Mouse (Mus musculus) heart, adult 2 months (tissue): ENCODE data around the gene Olfr1425. TPM values are rescaled to one million over a fixed set of nuclear protein-coding genes. Genes with fewer than 3 reads are reported as not detected.

Source experiments
- DNase-seq, 2 experiments: peaks; one replicate each; pipeline ENCODE4 v3.0.0; 2021
- H3K27ac ChIP-seq: fragments of 200-600 bp; 2 replicates; pipeline ENCODE4 v1.8.1; 2022
- H3K27me3 ChIP-seq: fragments of 200-500 bp; 2 replicates; pipeline ENCODE4 v1.6.1; 2012; ENCODE audit warnings: mild to moderate bottlenecking, low read length, inconsistent platforms, mixed read lengths; ENCODE audit not compliant: control insufficient read depth, insufficient read depth
- H3K36me3 ChIP-seq: fragments of 200-500 bp; 2 replicates; pipeline ENCODE4 v1.6.1; 2012; ENCODE audit warnings: low read length, inconsistent platforms; ENCODE audit not compliant: control insufficient read depth, insufficient read depth
- H3K4me1 ChIP-seq: fragments of 200-500 bp; 2 replicates; pipeline ENCODE4 v1.6.1; 2011; ENCODE audit warnings: low read length; ENCODE audit not compliant: control insufficient read depth, insufficient read depth
- H3K4me3 ChIP-seq: fragments of 200-600 bp; 2 replicates; pipeline ENCODE4 v1.8.1; 2022
- H3K79me2 ChIP-seq: fragments of 200-500 bp; replicated peaks from 2 replicates; pipeline ENCODE4 v1.6.1; 2012; ENCODE audit warnings: mild to moderate bottlenecking, inconsistent platforms, low read length, moderate library complexity, mixed read lengths; ENCODE audit not compliant: control insufficient read depth, insufficient read depth
- H3K9ac ChIP-seq: fragments of 200-500 bp; 2 replicates; pipeline ENCODE4 v1.6.1; 2012; ENCODE audit warnings: low read depth, mild to moderate bottlenecking, control low read depth, inconsistent platforms, low read length, mixed read lengths
- CTCF ChIP-seq: fragments of 200-600 bp; IDR thresholded peaks from 2 replicates; pipeline ENCODE4 v1.8.1; 2022; ENCODE audit warnings: antibody characterized with exemption, mild to moderate bottlenecking, moderate library complexity
- EP300 ChIP-seq: fragments of 200-500 bp; IDR thresholded peaks from 2 replicates; pipeline ENCODE4 v1.6.1; 2011; ENCODE audit warnings: low read depth, low read length, control low read depth; ENCODE audit not compliant: insufficient read depth
- POLR2A ChIP-seq: fragments of 200-500 bp; IDR thresholded peaks from 2 replicates; pipeline ENCODE4 v1.6.1; 2011; ENCODE audit warnings: mild to moderate bottlenecking, low read depth, low read length, control low read depth; ENCODE audit not compliant: insufficient read depth
- WGBS: fragments of 180-500 bp; shearing (Covaris S2); methylation state at CpG from one replicate; pipeline ENCODE4 v1.1.7; 2018; 5-methylcytosine and 5-hydroxymethylcytosine counted together
- intact Hi-C: fragments of 180-260 bp; cut with DNase I; formaldehyde crosslinking; loops from one replicate; pipeline ENCODE4 v1.15.1; 2025
- polyA plus RNA-seq: library from polyadenylated mRNA; depleted of rRNA; stranded (reverse); fragments of >200 nt; gene quantifications from 2 replicates; pipeline ENCODE4 v1.2.3, GENCODE M21; 2012; rRNA removed
- total RNA-seq, 2 experiments: library from RNA; stranded (reverse); gene quantifications; 2 replicates each; pipeline ENCODE4 v1.2.3; 2021

Gene Olfr1425
- total and polyA plus RNA-seq, 3 experiments = not detected

DNA sequence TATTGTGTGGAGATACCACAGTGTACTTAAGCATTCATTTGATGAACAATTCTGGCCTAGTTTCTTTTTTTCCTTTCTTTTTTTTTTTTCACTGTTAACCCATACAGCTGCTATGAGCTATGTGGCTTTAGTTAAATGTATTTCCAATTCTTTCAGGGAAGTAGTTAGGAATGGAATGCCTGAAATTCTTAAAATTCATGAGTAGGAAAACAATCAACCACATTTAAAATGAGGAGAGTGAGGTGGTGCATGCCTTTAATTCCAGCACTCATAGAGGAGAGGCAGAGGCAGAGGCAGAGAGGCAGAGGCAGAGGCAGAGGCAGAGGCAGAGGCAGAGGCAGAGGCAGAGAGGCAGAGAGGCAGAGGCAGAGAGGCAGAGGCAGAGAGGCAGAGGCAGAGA lies 39.8 kb downstream of the Olfr1425 start:
- DNase-seq = no peak

DNA sequence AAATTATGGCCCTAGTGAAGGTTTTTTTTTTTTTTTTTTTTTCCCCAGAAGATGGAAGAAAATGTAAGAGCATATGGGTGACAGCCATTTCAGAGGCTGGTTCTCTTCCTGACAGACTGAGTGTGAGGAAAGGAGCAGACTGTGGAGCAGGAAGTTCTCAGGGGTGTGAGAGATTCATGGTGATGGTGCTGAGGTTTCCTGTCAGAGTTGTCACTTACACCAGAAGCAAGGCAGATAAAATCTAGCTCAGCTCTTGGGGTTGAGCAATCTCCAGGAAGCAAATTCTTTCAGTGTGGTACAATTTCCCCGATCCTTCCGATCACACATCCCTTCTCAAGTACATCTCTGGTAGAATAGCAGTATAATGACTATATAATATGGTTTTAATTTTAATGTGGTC lies 50.9 kb downstream of the Olfr1425 start:
- TF ChIP-seq POLR2A (no peak), EP300 (no peak), CTCF (no peak)
- Histone ChIP-seq H3K4me3 (no peak overlapping the region), H3K4me1 (no peaks in the 10 kb centered on the region), H3K79me2 (no peaks in the 10 kb centered on the region), H3K36me3 (no peaks in the 10 kb centered on the region), H3K27me3 (no peaks in the 10 kb centered on the region), H3K9ac (no peak overlapping the region), H3K27ac (no peak overlapping the region)
- DNase-seq = no peak
- intact Hi-C loops = no loop called here
- WGBS = 26% methylated on average over 2 of the region's 2 CpGs

More for the DNA sequence above, 39.8 kb downstream of the Olfr1425 start:
- intact Hi-C loops = no loop called here
- no peak overlapping the region for H3K27ac ChIP-seq
- H3K4me3 ChIP-seq = no peak overlapping the region
- TF ChIP-seq POLR2A (no peak), EP300 (no peak), CTCF (no peak)
- H3K79me2 ChIP-seq = no peaks in the 10 kb centered on the region
- H3K27me3 ChIP-seq = no peaks in the 10 kb centered on the region
- H3K4me1 ChIP-seq = no peaks in the 10 kb centered on the region
- no peak overlapping the region for H3K9ac ChIP-seq
- no peaks in the 10 kb centered on the region for H3K36me3 ChIP-seq

GRCm38 (mm10) chr19:12025333-12025732 lies 52.2 kb downstream of the Olfr1425 start:
- no peaks in the 10 kb centered on the region for H3K4me1 ChIP-seq
- no peak overlapping the region for H3K9ac ChIP-seq
- H3K27me3 ChIP-seq = no peaks in the 10 kb centered on the region
- TF ChIP-seq CTCF (no peak), POLR2A (no peak), EP300 (no peak)
- H3K27ac ChIP-seq = no peak overlapping the region
- 77% methylated on average over 3 of the region's 3 CpGs for WGBS
- no peak for DNase-seq
- H3K36me3 ChIP-seq = no peaks in the 10 kb centered on the region
- intact Hi-C loops = no loop called here
- no peak overlapping the region for H3K4me3 ChIP-seq
- no peaks in the 10 kb centered on the region for H3K79me2 ChIP-seq

- no peaks in the 10 kb centered on the region for H3K27me3 ChIP-seq
- WGBS = 72% methylated on average over 4 of the region's 4 CpGs
- H3K79me2 ChIP-seq = no peaks in the 10 kb centered on the region
- no peaks in the 10 kb centered on the region for H3K4me1 ChIP-seq
- H3K27ac ChIP-seq = no peak overlapping the region
- no peaks in the 10 kb centered on the region for H3K36me3 ChIP-seq
- DNase-seq = no peak
- no peak overlapping the region for H3K9ac ChIP-seq
- no peak overlapping the region for H3K4me3 ChIP-seq
- TF ChIP-seq POLR2A (no peak), EP300 (no peak), CTCF (no peak)
- intact Hi-C loops = no loop called here
Measured at GRCm38 (mm10) chr19:12024149-12024548, 53.4 kb downstream of the Olfr1425 start.

Other genes with a start within 250 kb of the Olfr1425 start
- gene Olfr1417, start 238.5 kb downstream of the Olfr1425 start, total RNA-seq = not detected
- not detected in 2 replicates for gene Olfr1417, start 238.5 kb downstream of the Olfr1425 start, polyA plus RNA-seq
- gene Olfr1418, start 216.7 kb downstream of the Olfr1425 start, total RNA-seq = not detected
- gene Olfr1418, start 216.7 kb downstream of the Olfr1425 start, polyA plus RNA-seq = not detected in 2 replicates
- gene Olfr1419, start 202.6 kb downstream of the Olfr1425 start, total RNA-seq = not detected
- gene Olfr1419, start 202.6 kb downstream of the Olfr1425 start, polyA plus RNA-seq = not detected in 2 replicates
- gene Olfr1420, start 191.2 kb downstream of the Olfr1425 start, total RNA-seq = not detected
- gene Olfr1420, start 191.2 kb downstream of the Olfr1425 start, polyA plus RNA-seq = not detected in 2 replicates
- gene Patl1, start 165.3 kb downstream of the Olfr1425 start, total RNA-seq = 10 to 100 TPM; 28.6 to 32.7 TPM
- gene Patl1, start 165.3 kb downstream of the Olfr1425 start, polyA plus RNA-seq = 19.3 and 23.2 TPM in 2 replicates
- 10 to 100 TPM; 81.7 to 95.1 TPM for gene Osbp, start 111.8 kb downstream of the Olfr1425 start, total RNA-seq
- 33.8 and 57.2 TPM in 2 replicates for gene Osbp, start 111.8 kb downstream of the Olfr1425 start, polyA plus RNA-seq
- not detected for gene Olfr1423, start 36.4 kb downstream of the Olfr1425 start, total RNA-seq
- gene Olfr1423, start 36.4 kb downstream of the Olfr1425 start, polyA plus RNA-seq = not detected in 2 replicates
- gene Olfr1424, start 15.0 kb downstream of the Olfr1425 start, total RNA-seq = not detected
- gene Olfr1424, start 15.0 kb downstream of the Olfr1425 start, polyA plus RNA-seq = not detected in 2 replicates
- not detected for gene Olfr1426, start 14.3 kb upstream of the Olfr1425 start, total RNA-seq
- not detected in 2 replicates for gene Olfr1426, start 14.3 kb upstream of the Olfr1425 start, polyA plus RNA-seq
- gene Olfr1427, start 25.6 kb upstream of the Olfr1425 start, total RNA-seq = not detected
- gene Olfr1427, start 25.6 kb upstream of the Olfr1425 start, polyA plus RNA-seq = not detected in 2 replicates
- gene Olfr1428, start 38.2 kb upstream of the Olfr1425 start, total RNA-seq = not detected
- not detected in 2 replicates for gene Olfr1428, start 38.2 kb upstream of the Olfr1425 start, polyA plus RNA-seq
- not detected for gene Olfr76, start 45.5 kb upstream of the Olfr1425 start, total RNA-seq
- gene Olfr76, start 45.5 kb upstream of the Olfr1425 start, polyA plus RNA-seq = not detected in 2 replicates
- not detected for gene Olfr1555-ps1, start 92.4 kb upstream of the Olfr1425 start, total RNA-seq
- not detected in 2 replicates for gene Olfr1555-ps1, start 92.4 kb upstream of the Olfr1425 start, polyA plus RNA-seq
- not detected for gene Olfr1431, start 122.9 kb upstream of the Olfr1425 start, total RNA-seq
- gene Olfr1431, start 122.9 kb upstream of the Olfr1425 start, polyA plus RNA-seq = not detected in 2 replicates
- gene Olfr1432, start 154.9 kb upstream of the Olfr1425 start, total RNA-seq = not detected
- not detected in 2 replicates for gene Olfr1432, start 154.9 kb upstream of the Olfr1425 start, polyA plus RNA-seq
- not detected for gene Olfr262, start 163.9 kb upstream of the Olfr1425 start, total RNA-seq
- not detected in 2 replicates for gene Olfr262, start 163.9 kb upstream of the Olfr1425 start, polyA plus RNA-seq
- not detected for gene Olfr235, start 183.3 kb upstream of the Olfr1425 start, total RNA-seq
- gene Olfr235, start 183.3 kb upstream of the Olfr1425 start, polyA plus RNA-seq = not detected in 2 replicates
- gene Olfr1434, start 202.1 kb upstream of the Olfr1425 start, total RNA-seq = not detected
- gene Olfr1434, start 202.1 kb upstream of the Olfr1425 start, polyA plus RNA-seq = not detected in 2 replicates
- not detected for gene Olfr1436, start 221.4 kb upstream of the Olfr1425 start, total RNA-seq
- not detected in 2 replicates for gene Olfr1436, start 221.4 kb upstream of the Olfr1425 start, polyA plus RNA-seq
- gene Olfr1437, start 247.4 kb upstream of the Olfr1425 start, total RNA-seq = not detected
- not detected in 2 replicates for gene Olfr1437, start 247.4 kb upstream of the Olfr1425 start, polyA plus RNA-seq